15 mouse cellular contexts compared by ENCODE assay signal in genomic region chr10:60862477-60863293, GRCm38 (mm10). TPM values are rescaled to one million over a fixed set of nuclear protein-coding genes. Genes with fewer than 3 reads are reported as not detected.
A peak's percentile ranks its signal among the peaks of the same experiment; 100 is the strongest.
DNase-seq lines count a peak whose midpoint lies in the region; ATAC-seq and TF ChIP-seq lines count a peak whose summit lies in the region.
"Had no signal": no experiment of that assay in that cellular context is flagged by ENCODE, and none has a peak within 500 bp of the region (broad histone marks: within the 10 kb centered on the region; RNA-seq: fewer than 3 reads in every experiment).

No protein-coding gene starts in this region.

- no peak overlapping the region for H3K4me2 ChIP-seq in hindbrain, embryonic 12.5 days (replicated peaks)
- H3K4me2 ChIP-seq: embryonic facial prominence, embryonic 12.5 days; forebrain, embryonic 12.5 days had no signal

- no peak for ATAC-seq in erythroblast, adult 5-6 weeks (replicated peaks; ENCODE audit: low FRiP score, poor library complexity, severe bottlenecking)
- ATAC-seq in hindbrain, embryonic 12.5 days (ENCODE audit: low FRiP score), result no peak

- no peaks in the 10 kb centered on the region for H3K9me3 ChIP-seq in E14TG2a.4 (ENCODE audit: low read length)
- H3K9me3 ChIP-seq in hindbrain, embryonic 12.5 days (replicated peaks), result no peaks in the 10 kb centered on the region
- H3K9me3 ChIP-seq: embryonic facial prominence, embryonic 12.5 days; forebrain, embryonic 12.5 days had no signal

- H3K9ac ChIP-seq in hindbrain, embryonic 12.5 days, result no peak overlapping the region
- H3K9ac ChIP-seq: embryonic facial prominence, embryonic 12.5 days; forebrain, embryonic 12.5 days had no signal

- no peak for TF ChIP-seq CTCF in E14TG2a.4 (conservative IDR thresholded peaks at IDR 0.05; ENCODE audit: low read length)
- no peak for TF ChIP-seq CTCF in kidney, adult 2 months (conservative IDR thresholded peaks at IDR 0.05; ENCODE audit: insufficient read depth, insufficient read length, low read depth, low read length)

- peak overlapping the region; percentile 26; the same call in 1 of the 2 replicates for H3K27ac ChIP-seq in kidney, adult 2 months (ENCODE audit: insufficient read depth, low read depth, low read length)
- H3K27ac ChIP-seq in hindbrain, embryonic 12.5 days, result no peak overlapping the region
- H3K27ac ChIP-seq: embryonic facial prominence, embryonic 12.5 days; forebrain, embryonic 12.5 days; left cerebral cortex, adult 2 months had no signal

- TF ChIP-seq POLR2A in kidney, adult 2 months (IDR thresholded peaks at IDR 0.05; ENCODE audit: low read depth, low read length), result no peak

- peaks cover 11% of the 10 kb centered on the region for H3K27me3 ChIP-seq in E14TG2a.4 (ENCODE audit: insufficient read depth, low read length)
- no peaks in the 10 kb centered on the region for H3K27me3 ChIP-seq in kidney, adult 2 months (replicated peaks; ENCODE audit: control insufficient read depth, insufficient read depth, low read length)
- peaks cover 2% of the 10 kb centered on the region; the same call in 1 of the 2 replicates for H3K27me3 ChIP-seq in hindbrain, embryonic 12.5 days
- H3K27me3 ChIP-seq: embryonic facial prominence, embryonic 12.5 days; forebrain, embryonic 12.5 days had no signal

- WGBS in kidney, adult 2 months, result 40% methylated on average over 25 of the region's 25 CpGs
- WGBS in large intestine, adult 2 months, result 30% methylated on average over 25 of the region's 25 CpGs
- 64% methylated on average over 25 of the region's 25 CpGs for WGBS in hindbrain, embryonic 12.5 days

- no peaks in the 10 kb centered on the region for H3K36me3 ChIP-seq in E14TG2a.4 (ENCODE audit: insufficient read depth, low read length)
- H3K36me3 ChIP-seq in kidney, adult 2 months (ENCODE audit: control insufficient read depth, insufficient read depth, low read length), result no peaks in the 10 kb centered on the region
- no peaks in the 10 kb centered on the region for H3K36me3 ChIP-seq in hindbrain, embryonic 12.5 days
- H3K36me3 ChIP-seq: embryonic facial prominence, embryonic 12.5 days; forebrain, embryonic 12.5 days had no signal

- DNase-seq in R1 (ENCODE audit: low read depth, low spot score), result peak; percentile 60
- peak; percentile 49 for DNase-seq in kidney, adult 2 months
- DNase-seq in large intestine, adult 2 months (ENCODE audit: low read depth, low spot score), result peak; percentile 4
- DNase-seq in thymus, postnatal 4 days, result no peak
- DNase-seq: adrenal gland, postnatal 25 days; cerebellum, postnatal 36 days; heart, adult 18-20 months; lung, adult 2 months; thymus, adult 2 months had no signal

- H3K4me3 ChIP-seq in E14TG2a.4 (replicated peaks; ENCODE audit: low read length), result peak overlapping the region; percentile 7
- H3K4me3 ChIP-seq in kidney, adult 2 months (ENCODE audit: insufficient read depth, low read depth, low read length), result peak overlapping the region; percentile 37
- H3K4me3 ChIP-seq in hindbrain, embryonic 12.5 days, result no peak overlapping the region
- H3K4me3 ChIP-seq: embryonic facial prominence, embryonic 12.5 days; forebrain, embryonic 12.5 days; left cerebral cortex, adult 2 months had no signal

- peaks cover 26% of the 10 kb centered on the region for H3K4me1 ChIP-seq in E14TG2a.4 (replicated peaks; ENCODE audit: low read depth, low read length)
- H3K4me1 ChIP-seq in kidney, adult 2 months (ENCODE audit: control insufficient read depth, insufficient read depth, low read length), result no peaks in the 10 kb centered on the region
- H3K4me1 ChIP-seq in hindbrain, embryonic 12.5 days, result no peaks in the 10 kb centered on the region

RNA-seq across cellular contexts. Expression of gene Unc5b, which starts 31.3 kb away (rescaled TPM):
- polyA plus RNA-seq in kidney, adult 2 months (2012; rRNA removed), result 6.1 and 6.2 TPM in 2 replicates
- 16.2 and 22.5 TPM in 2 replicates for polyA plus RNA-seq in large intestine, adult 2 months (2012; rRNA removed)
- not detected in 2 replicates for total RNA-seq in erythroblast, adult 5-6 weeks (2015; ENCODE audit: low replicate concordance)
- total RNA-seq in erythroblast, adult 5-6 weeks (2017; ENCODE audit: low replicate concordance), result not detected in 2 replicates
- polyA plus RNA-seq in hindbrain, embryonic 12.5 days (2016; fragmentation: Nextera tagmentation; extraction: Ambion mirVana), result 3.4 and 4.3 TPM in 2 replicates
